Mouse (Mus musculus): ENCODE results near the gene Adk.

- no peak for TF ChIP-seq CTCF (IDR thresholded peaks at IDR 0.05; ENCODE audit: low read depth)
- no peak for TF ChIP-seq EP300 (IDR thresholded peaks at IDR 0.05; ENCODE audit: low read depth)
Measured at GRCm38 (mm10) chr14:21287726-21288442, 235.5 kb downstream of the Adk start.

Measured in liver, embryonic 14.5 days (tissue).